Mouse (Mus musculus): Measurements from ENCODE around the gene Msmo1.

- TF ChIP-seq POLR2A (IDR thresholded peaks at IDR 0.05; ENCODE audit: insufficient read depth, low read depth, low read length) = no peak
- TF ChIP-seq EP300 (IDR thresholded peaks at IDR 0.05; ENCODE audit: insufficient read depth, low read depth, low read length) = no peak
- no peak for TF ChIP-seq CTCF (IDR thresholded peaks at IDR 0.05)
Measured at GRCm38 (mm10) chr8:64764075-64764474, 30.5 kb upstream of the Msmo1 start.

Measured in heart, adult 2 months (tissue).